Mouse (Mus musculus) spleen, embryonic (tissue): ENCODE data around the gene P2ry10.
"Not testable (repeated sequence)": the region's sequence is repeated elsewhere in the genome, so short reads cannot be mapped to it uniquely, and the experiment has no call there.

Source experiments
- CTCF ChIA-PET: fragments of 350-600 bp; sonication (Branson Sonifier 250); formaldehyde crosslinking; loops from one replicate; lab custom pipeline; 2022; lab: Charles Lee

Gene P2ry10

DNA sequence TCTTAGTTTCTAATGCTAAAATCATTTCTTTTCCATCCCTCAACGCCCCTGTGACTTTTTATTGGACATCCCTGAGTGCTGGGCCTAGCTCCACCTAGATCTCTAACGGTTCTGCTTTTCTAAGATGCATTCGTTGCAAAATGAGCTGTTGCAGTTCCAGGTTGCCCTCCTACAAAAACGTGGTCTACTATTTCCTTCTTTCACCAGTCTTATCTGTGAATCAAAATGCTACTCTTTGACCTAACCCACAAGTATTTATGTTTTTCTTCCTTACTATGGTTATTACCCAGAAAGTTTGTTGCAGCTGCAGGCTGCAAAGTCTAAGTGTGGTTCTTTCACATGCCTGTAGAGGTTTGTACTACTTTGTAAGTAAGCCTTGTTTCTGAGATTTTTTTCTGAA is at the start of gene P2ry10:
Gene P2ry10 (plus strand): TSS at position 316 of the 400 bp plus-strand sequence.
- CTCF ChIA-PET: interaction anchor here (1.1 kb wide), 1 partner anchor 8 kb away, joined by 3 read pairs; no protein-coding TSS in a partner anchor

DNA sequence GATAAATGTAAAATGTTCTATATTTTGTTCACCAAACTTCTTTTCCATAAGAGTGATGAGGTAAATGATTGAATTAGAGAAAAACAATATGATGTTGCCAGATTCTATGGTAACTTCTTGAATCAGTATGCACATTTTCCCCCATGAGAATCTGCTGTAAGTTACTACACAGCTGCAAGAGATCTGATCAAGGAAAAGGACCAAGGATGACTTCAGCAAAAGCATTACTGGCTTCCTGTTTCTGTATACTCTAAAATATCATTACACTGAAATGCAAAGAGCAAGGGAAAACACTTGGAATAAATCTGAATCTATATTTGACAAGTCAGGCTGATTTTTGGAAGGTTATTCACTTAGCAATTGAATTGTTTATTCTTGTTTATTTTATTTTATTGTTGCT is 49.1 kb upstream of the P2ry10 start:
- CTCF ChIA-PET: no interaction called here

DNA sequence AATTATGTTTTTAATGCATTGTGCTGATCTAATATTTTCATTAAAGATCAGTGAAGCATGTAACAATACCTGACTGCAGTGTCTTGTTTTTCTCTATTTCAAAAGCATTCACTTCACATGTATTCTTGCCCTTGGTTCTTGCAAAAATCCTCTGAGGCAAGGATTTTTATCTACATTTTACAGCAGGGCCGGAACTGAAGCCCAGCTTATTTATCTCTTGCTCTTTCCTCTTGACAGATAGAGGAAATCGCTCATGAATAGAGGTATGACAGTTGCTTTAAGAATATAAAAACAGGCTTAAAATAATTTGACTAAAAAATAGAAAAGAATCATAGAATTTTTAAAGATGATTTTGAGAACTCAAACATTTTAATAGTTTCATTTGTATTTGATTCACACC is 48.7 kb upstream of the P2ry10 start:
- CTCF ChIA-PET: no interaction called here

DNA sequence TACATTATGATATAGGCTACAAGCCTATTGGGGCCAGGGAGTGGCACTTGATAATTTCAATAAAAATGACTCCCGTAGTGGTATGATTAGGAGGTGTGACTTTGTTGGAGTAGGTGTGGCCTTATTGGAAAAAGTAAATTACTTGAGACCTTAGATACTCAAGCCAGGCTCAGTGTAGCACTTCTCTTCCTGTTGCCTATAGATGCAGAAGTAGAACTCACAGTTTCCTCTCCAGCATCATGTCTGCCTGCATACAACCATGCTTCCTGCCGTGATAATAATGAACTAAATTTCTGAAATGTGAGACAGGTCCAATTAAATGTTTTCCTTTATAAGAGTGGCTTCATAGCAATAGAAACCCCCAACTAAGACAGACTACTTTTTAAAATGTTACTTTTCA is 45.9 kb upstream of the P2ry10 start:
- CTCF ChIA-PET: no interaction called here

DNA sequence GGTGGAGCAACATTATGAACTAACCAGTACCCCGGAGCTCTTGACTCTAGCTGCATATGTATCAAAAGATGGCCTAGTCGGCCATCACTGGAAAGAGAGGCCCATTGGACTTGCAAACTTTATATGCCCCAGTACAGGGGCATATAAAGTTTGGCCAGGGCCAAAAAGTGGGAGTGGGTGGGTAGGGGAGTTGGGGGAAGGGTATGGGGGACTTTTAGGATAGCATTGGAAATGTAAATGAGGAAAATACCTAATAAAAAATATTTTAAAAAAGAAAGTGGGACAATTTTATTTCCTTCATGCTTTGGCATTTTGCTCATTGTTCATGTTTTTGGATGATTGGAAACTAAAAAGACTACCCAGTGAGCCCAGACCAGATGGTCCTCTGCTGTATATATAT is 4.9 kb upstream of the P2ry10 start:
- CTCF ChIA-PET: not testable (repeated sequence)

DNA sequence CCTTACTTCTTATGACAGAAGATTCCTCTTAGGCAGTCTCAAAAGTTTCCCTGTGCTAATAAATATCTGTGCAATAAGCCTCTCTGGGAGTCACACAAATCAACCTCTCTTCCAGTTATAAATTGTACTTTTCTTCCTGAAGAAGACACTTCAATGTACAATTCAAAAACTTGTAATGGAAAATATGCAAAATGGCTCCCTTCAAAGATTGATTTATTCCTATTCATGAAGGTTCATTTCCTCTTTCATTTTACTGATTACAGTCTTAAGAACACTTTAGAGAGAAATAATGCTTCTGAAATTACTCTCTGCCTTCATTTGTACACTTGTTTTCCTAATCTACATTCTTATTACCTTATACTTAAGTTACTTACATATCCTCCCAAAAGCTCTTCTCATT is 4.0 kb upstream of the P2ry10 start:
- CTCF ChIA-PET: no interaction called here

DNA sequence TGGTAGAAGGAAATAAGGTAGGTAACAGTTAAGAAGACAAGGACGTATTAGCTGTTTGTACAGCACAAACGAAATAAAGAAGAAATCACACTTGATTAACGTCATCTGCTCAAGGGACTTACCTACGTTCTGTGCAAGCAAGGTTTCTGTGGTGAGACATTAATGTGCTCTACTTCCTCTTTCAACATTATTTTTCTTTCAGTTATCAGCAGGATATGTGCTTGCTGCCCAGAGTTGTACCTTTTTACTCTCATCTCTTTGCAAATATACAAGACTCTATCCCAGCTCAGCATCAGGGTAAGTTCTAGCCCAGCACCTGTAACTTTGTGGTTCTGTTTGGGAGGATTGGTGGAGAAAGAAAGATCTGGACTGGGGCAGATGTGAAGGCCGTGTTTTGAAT is 839 bp downstream of the P2ry10 start:
- CTCF ChIA-PET: no interaction called here

DNA sequence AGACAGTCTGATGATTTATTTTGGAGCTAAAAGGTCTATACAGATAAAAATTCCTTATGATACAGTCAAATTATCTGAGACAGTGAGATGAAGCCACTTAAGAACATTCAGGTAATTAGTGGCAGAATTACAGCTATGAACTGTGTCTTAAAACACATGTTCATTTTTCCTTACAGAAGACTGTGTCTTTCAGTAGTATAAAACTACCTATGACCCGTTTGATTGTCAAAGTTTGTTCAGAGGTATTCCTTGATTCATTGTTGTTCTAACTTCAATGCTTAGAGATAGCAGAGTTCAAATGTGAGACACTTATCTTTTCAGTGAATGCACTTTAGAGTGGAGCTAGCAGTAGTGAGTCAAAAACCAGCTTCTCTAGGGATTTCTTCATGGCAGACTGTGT is 1.6 kb downstream of the P2ry10 start:
- CTCF ChIA-PET: no interaction called here

DNA sequence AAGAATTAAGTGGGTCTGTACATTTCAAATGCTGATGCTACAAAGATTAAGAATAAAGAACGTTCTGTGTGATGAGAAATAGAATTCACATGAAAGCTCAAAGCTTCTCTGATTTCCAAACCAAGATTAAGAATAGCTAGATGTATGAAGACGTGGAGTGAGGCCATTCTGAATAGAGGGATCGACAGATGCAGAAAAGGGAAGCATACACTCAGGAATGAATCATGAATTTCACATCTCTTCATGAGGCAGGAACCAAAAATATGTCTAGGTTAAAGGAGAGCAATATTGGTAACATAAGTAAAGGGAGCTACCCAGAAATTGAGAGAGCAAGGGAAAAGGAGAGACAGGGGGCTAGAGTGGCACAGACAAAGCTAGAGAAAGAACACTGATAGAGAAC is 7.3 kb downstream of the P2ry10 start:
- CTCF ChIA-PET: interaction anchor here (0.8 kb wide), 1 partner anchor 8 kb away, joined by 3 read pairs; no protein-coding TSS in a partner anchor

DNA sequence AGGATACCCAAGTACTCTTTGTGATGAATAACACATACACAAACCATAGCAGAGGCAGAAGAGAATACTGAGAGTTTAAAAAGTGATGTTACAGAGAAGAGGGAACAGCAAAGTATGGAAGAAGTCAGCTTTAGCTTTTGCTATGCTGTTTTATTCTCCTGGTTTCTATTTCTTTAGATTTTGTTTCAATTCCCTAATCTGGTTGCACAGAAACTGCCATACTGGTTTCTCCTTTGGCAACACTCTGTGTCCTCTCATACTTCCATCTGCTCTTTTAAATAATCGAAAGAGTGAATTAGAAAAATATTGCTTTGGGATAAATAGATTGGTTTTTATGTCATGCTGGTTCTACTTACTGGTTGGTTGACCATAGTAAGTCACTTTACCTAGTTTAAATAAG is 28.0 kb downstream of the P2ry10 start:
- CTCF ChIA-PET: interaction anchor here (0.7 kb wide), 1 partner anchor 338 kb away, joined by 3 read pairs; no protein-coding TSS in a partner anchor

DNA sequence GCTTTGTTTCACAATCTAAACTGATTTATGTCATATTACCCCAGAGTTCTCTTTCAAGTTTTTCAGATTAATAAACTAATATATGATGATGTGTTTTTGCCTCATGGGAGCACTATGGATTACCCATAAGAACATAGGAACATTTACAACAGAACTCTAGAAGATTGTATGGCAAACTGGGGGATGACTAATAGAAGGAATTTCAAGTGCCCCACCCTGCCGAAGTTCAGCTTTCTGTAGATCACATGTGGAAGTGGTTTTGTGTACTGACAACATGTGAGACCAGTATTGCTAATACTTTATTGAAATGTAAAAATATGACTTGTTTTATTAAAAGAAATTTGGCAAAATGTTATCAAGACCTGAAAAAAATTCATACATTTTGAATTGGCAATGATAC is 28.7 kb downstream of the P2ry10 start:
- CTCF ChIA-PET: no interaction called here

DNA sequence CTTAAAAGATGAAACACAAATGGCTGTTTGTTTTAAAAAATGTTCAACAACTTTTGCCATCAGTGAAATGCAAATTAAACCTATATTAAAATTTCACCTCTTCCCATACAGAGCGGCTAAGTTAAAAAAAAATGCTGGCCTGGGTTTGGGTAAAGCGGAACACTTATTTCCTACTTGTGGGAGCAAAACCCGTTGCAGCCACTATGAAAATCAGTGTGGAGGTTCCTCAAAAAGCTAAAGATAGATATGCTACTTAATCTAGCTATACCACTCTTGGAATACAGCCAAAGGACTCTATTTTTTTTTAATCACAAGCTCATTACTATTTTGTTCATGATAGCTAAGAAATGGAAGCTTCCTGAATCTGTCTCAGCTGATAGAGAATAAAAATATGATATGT is 54.9 kb downstream of the P2ry10 start:
- CTCF ChIA-PET: interaction anchor here (0.7 kb wide), 1 partner anchor 56 kb away, joined by 3 read pairs; no protein-coding TSS in a partner anchor

DNA sequence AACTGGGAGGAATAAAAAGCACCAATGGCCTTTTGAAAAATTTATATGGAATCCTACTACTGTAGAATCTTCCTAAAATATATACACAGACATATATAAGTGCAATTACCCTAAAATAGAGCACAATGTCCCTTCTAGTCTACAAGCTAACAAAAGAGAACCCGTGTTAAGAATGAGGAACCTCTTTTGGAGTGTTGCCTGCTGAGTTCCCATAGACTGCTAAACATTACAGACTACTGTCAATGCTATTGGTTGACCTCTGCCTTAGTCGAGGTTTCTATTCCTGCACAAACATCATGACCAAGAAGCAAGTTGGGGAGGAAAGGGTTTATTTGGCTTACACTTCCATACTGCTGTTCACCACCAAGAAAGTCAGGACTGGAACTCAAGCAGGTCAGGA is 55.6 kb downstream of the P2ry10 start:
- CTCF ChIA-PET: no interaction called here

DNA sequence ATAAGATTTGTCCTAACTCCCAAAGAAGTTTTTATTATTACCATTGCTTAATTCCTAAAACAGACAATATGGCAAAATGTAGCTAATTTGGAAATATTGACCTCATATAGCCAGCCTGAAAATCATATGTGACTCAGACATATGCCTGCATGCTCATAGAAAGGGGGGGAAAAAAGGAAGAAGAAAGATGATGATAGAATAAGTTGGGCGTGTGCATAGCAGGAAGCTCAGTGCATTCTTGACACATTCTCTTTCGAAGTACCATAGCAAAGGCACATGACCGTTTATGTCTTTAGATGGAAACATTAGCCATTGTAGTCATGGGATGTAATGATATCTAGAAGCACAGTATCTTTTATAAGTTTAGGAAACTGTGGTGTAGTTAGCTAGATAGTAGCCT is 60.4 kb downstream of the P2ry10 start, which contains the start of gene P2ry10b:
Gene P2ry10b (plus strand): TSS at position 247 of the 400 bp plus-strand sequence.
- CTCF ChIA-PET: no interaction called here

DNA sequence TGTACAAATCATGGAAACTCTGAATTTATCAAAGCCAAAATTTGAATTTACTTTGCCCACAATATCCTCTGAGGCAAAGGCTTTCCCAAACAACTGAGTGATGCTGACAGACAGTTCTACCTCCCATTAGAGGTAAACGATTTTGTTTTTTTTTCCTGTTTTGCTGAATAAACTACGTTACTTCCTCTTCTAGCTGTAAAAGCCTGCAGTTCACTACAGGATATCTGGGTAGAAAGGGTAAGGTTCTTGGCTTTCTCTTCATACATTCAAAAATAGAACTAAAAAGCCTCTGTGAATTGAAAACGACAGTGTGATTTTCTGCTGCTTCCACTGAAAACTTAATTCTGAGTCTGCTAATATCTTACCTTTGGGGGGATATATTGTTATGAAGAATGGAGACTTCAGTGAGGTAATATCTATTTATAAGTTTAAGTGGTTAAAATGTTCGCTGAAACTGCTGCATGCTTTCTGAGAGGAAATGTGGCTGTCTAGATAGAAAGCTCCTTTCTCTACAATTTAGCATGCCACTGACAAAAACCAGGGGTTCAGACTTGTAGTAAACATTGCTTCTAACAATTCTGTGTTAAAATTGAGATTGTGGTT is 61.2 kb downstream of the P2ry10 start:
- CTCF ChIA-PET: interaction anchor here (0.6 kb wide), 1 partner anchor 44 kb away, joined by 3 read pairs; no protein-coding TSS in a partner anchor

DNA sequence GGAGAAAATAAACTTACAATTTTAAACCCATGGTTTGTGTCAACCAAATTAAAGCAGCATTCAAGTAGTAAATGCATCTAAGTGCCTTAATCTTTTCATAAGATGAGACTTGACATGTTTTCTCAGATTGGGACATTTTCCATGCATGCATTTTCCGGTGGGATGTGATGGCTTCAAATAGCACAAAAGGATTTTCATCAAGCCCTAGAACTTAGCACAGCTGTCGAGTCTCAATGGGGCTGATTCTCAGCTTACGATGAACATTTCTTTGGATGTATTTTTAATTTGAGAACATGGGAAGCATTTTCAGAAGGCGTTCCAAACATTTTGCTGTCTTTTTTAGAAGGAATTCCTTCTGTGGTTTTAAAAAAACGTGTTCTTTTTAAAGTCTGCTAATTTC is 61.7 kb downstream of the P2ry10 start:
- CTCF ChIA-PET: interaction anchor here (0.6 kb wide), 1 partner anchor 45 kb away, joined by 3 read pairs; no protein-coding TSS in a partner anchor

DNA sequence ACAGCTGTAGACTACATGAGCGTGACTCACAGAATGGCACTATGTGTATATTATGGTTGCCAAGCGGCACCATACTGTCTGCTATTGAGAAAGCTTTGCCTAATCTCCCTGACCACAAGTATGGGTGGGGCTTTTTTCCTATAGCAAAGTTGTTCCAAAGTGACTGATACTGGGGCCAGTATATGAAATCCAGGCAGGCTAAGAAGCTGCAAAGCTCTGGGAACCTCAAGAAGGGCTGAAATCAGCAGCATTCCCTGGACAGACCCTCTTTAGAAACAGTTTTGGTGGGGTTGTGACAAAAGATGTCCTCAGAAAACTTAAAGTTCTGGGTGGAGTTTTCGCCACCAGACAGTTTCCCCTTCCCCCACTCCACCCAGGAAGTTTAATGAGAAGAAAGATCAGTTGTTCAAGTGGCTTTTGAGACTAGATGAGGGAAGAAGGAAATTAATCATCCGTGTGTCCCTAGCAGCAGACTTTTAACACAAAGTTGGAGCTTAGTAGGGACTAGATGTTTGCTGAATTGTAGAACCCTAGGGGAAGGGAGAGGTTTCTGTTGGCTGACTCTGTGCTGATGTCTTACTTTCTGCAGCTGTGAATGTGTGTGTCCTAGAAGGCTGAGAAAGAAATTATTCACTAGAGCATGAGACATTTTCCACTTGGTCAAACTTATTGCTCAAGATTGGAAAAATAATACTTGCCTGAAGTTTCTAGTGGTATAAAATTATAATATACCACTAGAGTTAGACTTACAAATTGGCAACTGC is 62.6 kb downstream of the P2ry10 start:
- CTCF ChIA-PET: no interaction called here
